Mouse (Mus musculus): ENCODE measurements around the gene Slc25a28. TPM values are rescaled to one million over a fixed set of nuclear protein-coding genes. Genes with fewer than 3 reads are reported as not detected.

The Slc25a28 gene
- total RNA-seq, 4 experiments from 2014 or later, result 24.8 to 29.5 (median 27.4) TPM

DNA sequence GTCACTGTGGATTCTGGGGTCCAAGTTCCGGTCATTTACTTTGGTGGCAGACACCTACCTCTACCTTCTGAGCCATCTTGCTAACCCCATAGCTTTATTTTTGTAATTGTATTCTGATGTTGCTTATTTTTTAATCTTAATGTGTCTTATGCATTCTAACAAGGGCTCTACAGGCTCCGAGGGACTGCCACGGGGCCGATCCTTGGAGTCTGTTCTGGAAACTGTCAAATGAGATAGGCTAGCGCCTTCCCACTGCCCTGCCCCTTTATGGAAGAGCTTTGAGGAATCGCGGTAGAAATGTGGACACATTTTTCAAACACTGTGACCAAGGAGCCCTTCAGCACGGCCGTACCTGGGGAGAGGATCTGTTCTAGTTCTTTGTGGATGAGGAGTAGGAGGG, 31.8 kb downstream of the Slc25a28 start:
- DNase-seq (ENCODE audit: low spot score), result no peak

DNA sequence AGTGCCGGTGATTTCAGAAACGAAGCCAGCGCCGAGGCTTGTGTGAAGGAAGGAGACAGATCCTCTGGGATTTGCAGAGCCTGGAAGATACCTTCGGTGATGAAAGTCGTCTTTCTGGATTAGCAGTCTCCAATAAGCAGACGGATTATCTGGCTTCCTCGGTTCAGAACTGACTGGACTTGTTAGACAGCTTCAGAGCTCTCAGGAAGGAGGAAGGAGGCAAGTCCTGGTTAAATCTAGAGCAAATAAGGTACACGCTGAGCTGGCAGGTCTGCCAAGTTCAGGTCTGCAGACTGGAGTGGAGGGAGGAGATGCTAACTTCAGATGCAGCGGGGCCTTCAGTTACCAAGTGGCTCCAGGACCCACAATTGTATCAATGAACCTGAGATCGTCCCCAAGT, 32.8 kb downstream of the Slc25a28 start:
- DNase-seq (ENCODE audit: low spot score), result no peak

DNA sequence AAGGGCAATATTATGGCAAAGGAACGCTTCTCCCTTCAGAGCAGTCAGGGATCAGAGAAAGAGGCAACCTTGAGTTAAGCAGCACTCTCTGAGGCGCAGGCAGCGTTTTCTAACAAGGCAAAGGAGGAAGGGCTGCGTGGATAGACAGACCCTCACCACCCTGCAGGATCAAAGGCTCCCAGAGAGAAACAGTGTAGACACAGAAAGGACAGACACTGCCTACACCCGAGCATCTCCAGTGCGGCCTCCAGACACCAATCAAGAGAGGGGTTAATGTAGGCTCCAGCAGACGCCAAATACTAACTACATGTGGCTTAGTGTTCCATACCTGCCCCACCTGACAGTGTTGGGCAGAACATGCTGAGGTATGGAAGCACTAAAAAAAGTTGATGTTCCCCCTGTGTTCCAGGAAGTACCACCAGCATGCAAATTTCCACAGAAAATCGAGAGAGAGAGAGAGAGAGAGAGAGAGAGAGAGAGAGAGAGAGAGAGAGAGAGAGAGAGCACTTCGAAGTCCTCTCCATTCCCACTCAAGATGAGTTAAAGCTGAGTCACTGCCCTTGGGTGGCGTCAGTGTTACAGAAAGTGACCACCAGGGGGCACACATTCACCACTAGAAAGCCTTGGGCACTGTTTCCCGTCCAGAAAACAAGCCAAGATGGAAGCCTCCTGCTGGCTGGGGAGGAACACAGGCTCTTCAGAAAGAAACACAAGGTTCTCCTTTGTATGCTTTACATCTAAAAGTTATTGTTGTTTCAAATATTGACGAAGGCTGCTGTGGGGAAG, 44.0 kb downstream of the Slc25a28 start:
- peak; percentile 84 for DNase-seq (ENCODE audit: low spot score)

DNA sequence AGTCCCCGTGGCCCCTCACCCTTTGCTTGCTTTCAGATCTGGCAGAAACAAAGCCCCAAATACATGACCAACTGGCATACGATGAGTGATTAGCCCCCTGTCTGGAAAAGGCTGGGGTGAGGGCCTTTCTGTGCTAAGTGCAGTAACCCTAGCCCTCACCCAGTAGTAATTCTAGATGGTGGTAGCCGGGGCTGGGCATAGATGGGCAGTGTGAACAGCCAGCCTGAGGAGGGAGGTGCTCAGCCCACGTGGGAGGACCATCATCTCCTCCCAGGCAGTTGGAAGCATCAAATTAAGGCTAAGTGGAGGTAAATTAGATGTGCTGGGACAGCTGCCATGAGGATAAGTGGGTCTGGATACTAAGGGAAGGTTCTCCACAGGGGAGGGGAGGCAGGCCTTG, 45.6 kb downstream of the Slc25a28 start:
- no peak for DNase-seq (ENCODE audit: low spot score)

DNA sequence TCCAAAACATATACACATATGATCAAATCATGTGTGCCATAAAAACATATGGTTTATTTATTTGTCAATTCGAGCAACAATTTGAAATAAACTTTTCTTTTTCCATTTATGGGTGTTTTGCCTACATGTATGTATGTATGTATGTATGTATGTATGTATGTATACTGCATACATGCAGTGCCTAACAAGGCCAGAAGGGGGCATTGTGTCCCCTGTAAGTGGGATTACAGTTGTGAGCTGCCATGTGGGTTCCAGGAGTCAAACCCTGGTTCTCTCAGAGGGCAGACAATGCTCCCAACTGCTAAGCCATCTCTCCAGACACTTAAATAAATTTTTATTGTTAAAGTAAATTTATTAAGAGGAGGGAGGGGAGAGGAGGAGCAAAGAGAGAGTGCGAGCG, 47.3 kb downstream of the Slc25a28 start:
- no peak for DNase-seq (ENCODE audit: low spot score)

DNA sequence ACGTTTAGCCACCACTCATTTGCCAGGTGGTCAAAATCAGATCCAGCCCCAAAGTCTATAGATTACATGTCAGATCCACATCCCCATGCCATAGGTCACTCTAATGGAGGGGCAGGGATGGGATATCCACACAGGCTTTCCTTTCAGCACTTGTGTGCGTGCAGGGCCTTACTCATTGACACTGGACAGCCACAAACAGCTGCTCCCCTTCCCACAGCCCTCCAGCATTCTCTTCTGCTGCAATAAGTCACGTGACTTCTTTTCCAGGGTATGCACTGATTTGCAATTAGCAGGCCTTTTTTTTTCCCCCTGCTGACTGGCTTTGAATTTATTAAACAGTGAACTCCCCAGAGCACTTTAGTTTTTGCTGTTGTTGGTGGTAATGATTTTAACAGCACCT, 48.5 kb downstream of the Slc25a28 start:
- DNase-seq (ENCODE audit: low spot score), result no peak

DNA sequence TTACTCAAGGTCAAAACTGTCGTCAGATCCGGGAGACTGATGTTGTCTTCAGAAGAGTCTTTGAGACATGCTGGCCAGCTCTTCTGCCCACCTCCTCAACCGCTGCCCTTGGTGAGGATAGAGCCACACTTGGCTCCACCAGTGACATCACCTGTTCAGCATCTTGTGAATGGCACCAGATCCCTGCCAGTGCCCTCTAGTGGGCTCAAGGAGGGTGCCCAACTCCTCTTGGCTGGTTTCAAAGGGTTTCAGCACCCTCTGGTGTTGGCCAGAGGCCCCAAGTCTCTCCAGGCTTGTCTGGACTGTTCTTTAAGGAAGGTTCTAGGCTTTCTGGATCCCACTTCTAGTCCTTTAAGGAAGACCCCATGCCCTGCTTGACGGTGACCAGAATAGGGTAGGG, 50.8 kb downstream of the Slc25a28 start:
- DNase-seq (ENCODE audit: low spot score), result no peak

DNA sequence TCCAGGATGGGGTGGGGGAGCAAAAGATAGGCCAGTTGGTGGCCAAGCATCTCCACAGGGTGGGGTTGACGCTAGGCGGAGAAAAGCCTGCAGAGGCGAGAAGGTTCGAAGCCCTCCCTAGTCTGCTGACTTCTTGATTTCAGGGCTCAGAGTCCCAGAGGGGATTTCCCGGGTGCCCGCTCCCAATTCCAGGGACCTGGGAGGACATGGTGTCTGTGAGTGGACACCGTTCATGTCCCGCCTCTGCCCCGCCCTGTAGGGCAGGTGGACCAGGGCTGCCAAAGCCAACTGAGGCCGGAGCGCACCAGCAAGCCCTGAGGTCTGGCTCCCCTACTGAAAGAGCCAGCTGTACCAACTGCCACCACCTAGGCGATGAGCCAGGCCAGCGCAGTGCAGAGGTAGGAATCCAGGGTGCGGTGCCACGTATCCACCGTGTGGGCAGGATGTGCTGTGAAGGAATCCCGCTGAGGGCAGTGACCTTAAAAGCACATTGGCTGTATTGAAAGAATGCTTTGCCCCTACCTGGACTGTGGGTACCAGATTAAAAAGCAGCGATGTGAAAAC, 54.7 kb downstream of the Slc25a28 start:
- DNase-seq (ENCODE audit: low spot score), result no peak

DNA sequence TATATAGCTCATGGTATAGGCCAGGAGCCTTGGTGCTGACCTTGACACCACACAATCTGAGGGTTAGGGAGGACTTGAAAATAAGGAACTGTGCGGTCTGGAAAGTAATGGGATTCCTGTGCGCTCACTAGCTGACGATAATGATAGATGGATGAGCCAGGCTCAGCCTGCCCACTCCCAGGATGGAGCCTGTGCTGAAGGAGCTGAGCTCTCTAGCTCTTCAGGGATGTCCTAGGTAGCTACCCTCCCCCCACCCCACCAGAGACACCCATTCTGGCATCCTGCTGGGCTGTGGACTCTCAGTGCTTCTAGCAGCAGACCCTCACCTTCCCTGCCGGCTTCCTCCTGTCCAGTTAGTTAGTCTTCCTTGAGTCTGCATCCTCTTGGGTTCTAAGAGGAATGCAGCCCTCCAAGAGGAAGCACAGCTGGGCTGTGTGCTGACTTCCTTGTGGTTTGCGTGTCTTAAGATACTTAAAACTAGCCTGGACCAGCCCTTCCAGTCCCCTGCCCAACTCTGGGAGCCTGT, 56.1 kb downstream of the Slc25a28 start:
- no peak for DNase-seq (ENCODE audit: low spot score)

DNA sequence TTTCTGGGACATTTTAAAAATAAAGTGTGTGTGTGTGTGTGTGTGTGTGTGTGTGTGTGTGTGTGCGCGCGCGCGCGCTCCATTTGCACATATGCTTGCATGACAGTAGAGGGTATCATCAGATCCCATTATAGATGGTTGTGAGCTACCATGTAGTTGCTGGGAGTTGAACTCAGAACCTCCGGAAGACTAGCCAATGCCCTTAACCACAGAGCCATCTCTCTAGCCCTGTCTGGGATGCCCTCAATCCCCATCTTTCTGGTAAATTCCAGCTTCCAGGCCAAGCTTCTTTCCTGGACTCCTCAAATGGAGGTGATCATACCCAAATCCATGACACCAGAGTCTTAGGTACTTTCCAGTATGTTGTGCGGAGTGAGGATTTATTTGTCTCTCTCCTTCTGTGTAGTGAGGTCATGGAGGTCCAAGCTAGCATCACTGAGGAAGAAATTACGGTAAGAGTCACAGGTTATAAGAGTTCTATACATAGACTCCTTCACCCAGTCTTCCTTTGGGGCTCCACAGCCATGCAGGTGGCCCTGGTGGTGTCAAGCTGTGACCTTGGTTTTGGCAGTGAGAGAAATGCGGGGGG, 56.8 kb downstream of the Slc25a28 start:
- no peak for DNase-seq (ENCODE audit: low spot score)

DNA sequence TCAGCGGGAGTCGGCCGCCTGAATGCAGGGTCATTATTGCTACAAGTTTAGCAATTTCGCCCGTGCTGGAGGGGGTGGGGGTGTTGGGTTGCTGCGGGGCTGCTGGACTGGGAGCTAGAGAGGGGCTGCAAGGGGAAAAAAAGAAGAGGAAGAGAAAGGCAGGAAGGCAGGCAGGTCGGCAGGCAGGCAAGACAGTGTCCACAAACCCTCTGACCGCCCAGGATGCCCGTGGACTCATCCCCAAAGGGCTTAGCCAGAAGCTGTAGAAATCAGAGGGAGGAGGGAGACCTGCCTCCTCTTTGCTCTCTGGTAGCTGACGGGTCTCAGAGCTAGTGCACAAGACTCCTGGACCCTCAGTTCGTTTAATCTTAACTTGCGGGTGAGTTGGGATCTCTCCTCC, 57.8 kb downstream of the Slc25a28 start:
- DNase-seq (ENCODE audit: low spot score), result no peak

DNA sequence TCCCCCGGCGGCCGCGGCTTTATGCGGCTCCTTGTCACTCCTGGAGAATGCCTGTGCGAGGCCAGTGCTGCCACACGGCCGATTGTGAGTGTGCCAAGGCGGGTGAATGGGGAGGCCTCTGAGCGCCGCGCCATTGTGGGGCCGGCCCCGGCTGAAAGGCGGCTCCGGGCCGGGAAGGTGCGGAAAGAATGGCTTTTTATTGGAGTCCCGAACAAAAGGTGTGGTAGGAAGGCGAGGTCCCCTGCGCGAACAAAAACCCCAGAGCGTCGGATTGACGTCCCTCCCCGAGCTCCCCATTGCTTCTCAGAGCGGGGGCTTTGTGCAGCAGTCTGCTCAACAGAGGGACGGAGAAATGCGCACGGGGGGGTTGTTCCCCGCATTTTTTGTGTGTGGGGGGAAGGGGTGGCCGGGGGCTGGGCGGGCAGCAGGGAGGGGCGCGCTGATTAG, 58.2 kb downstream of the Slc25a28 start:
- no peak for DNase-seq (ENCODE audit: low spot score)

DNA sequence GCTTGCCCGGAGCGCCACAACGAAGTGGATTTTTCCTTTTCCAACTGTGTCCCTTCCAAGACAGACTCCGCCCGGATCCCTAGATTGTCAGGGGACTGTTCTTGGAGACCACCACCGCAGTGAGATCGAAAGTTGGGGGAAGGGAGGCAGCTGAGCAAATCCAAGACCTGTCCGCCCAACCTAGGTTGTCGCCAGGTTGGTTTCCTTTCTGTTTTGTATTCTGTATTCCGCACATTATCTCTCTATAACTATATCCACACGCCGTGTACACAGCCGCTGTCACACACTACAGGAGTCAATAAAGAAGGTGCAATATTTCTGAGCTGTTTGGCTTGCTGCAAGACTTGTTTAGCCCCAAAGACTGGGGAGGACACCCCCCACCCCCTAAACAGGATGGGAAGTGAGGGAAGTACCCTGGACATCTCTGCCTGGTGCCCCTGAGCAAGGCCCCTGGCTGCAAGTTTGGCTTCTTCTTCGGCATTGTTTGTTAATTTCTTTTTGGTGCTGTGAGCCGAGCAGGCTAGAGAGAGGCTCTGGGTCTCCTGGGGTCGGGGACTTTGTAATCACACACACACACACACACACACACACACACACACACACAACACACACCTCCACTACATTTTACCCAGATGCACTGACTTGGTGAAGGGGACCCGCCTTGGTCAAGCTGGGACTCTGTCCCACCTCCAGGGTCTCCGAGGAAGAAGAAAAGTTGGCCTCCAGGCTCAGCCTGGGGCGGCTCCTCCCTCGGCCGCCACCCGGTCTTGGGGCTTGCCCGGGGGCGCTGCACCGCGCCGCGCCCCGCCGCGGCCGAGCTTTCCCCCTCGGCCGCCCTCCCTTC, 58.9 kb downstream of the Slc25a28 start:
- no peak for DNase-seq (ENCODE audit: low spot score)

DNA sequence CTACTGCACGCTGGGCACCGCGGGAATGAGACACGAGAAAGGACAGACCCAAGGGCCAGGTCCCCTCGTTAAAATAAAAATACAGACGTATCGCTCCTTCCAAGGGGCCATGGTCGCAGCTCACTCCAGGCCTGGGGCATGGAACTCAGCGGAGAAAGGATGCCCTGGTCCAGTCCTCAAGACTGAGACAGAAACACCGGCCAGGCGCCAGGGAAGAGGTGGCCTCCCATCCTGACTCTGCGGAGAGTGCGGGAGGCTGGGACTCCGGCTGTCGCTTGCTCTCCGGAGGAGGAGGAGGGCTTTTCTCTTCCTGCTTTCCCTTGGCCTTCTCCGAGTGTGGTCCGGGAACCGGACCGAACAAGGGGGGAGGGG, 59.6 kb downstream of the Slc25a28 start:
- no peak for DNase-seq (ENCODE audit: low spot score)

DNA sequence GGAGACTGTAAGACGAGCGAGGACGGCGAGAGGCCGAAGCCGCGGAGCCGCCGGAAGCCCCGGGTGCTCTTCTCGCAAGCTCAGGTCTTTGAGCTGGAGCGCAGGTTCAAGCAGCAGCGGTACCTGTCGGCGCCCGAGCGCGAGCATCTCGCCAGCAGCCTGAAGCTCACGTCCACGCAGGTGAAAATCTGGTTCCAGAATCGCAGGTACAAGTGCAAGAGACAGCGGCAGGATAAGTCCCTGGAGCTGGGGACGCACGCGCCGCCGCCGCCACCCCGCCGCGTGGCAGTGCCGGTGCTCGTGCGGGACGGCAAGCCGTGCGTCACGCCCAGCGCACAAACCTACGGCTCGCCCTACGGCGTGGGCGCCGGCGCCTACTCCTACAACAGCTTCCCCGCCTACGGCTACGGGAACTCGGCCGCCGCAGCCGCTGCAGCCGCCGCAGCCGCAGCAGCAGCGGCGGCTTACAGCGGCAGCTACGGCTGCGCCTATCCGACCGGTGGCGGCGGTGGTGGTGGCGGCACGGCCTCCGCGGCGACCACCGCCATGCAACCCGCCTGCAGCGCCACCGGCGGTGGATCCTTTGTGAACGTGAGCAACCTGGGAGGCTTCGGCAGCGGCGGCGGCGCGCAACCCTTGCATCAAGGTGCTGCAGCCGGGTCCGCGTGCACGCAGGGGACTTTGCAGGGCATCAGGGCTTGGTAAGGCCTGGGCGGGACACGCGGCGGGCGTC, 60.2 kb downstream of the Slc25a28 start:
- no peak for DNase-seq (ENCODE audit: low spot score)

Small RNA genes lying within 50 kb of the gene (microRNA-seq; reads per million reads assigned to microRNA genes)
- gene Gm22646, result not detected

Other genes with a start within 250 kb of the Slc25a28 start
- under 1 TPM in 3 of 4 experiments, not detected in 1; 0.11 to 0.38 (median 0.22) TPM for gene Cnnm1, start 234.4 kb downstream of the Slc25a28 start, total RNA-seq (2022)
- gene Got1, start 150.3 kb downstream of the Slc25a28 start, total RNA-seq (2022), result 1,000 to 10,000 TPM in 3 of 4 experiments, 100 to 1,000 TPM in 1; 973 to 1,404 (median 1,052) TPM
- not detected for gene Nkx2-3, start 62.6 kb downstream of the Slc25a28 start, total RNA-seq (2022)
- 1 to 10 TPM; 1.6 to 2.6 (median 2.1) TPM for gene Entpd7, start 14.8 kb upstream of the Slc25a28 start, total RNA-seq (2022)
- 10 to 100 TPM; 13.9 to 15.8 (median 14.6) TPM for gene Cutc, start 78.1 kb upstream of the Slc25a28 start, total RNA-seq (2022)
- 10 to 100 TPM; 23.7 to 26.4 (median 25.1) TPM for gene Cox15, start 78.1 kb upstream of the Slc25a28 start, total RNA-seq (2022)
- gene Abcc2, start 107.3 kb upstream of the Slc25a28 start, total RNA-seq (2022), result not detected

Data from heart, adult 8-10 months (tissue).